Mouse (Mus musculus) lung, embryonic 14.5 days (tissue): ENCODE data around the gene Kit. TPM values are rescaled to one million over a fixed set of nuclear protein-coding genes. Genes with fewer than 3 reads are reported as not detected.

Experiments
- ATAC-seq: fragments of 200-750 bp; cut with Nextera tagmentation; 2 replicates; pipeline ENCODE4 v1.8.0; 2017; ENCODE audit warnings: mild to moderate bottlenecking, moderate TSS enrichment, moderate library complexity; ENCODE audit not compliant: insufficient read depth
- DNase-seq: peaks from one replicate; pipeline ENCODE4 v3.0.0-alpha.2; 2015
- H3K27ac ChIP-seq: fragments of 300-500 bp; sonication (generic); 2 replicates; pipeline ENCODE4 v1.5.1; 2014; ENCODE audit warnings: low read depth, mild to moderate bottlenecking, moderate library complexity
- H3K27me3 ChIP-seq: fragments of 300-500 bp; sonication (generic); 2 replicates; pipeline ENCODE4 v1.6.1; 2014; ENCODE audit warnings: low read length, control low read depth; ENCODE audit not compliant: insufficient read depth
- H3K36me3 ChIP-seq: fragments of 300-500 bp; sonication (generic); 2 replicates; pipeline ENCODE4 v1.6.1; 2014; ENCODE audit warnings: control low read depth; ENCODE audit not compliant: insufficient read depth
- H3K4me1 ChIP-seq: fragments of 300-500 bp; sonication (generic); 2 replicates; pipeline ENCODE4 v1.6.1; 2014; ENCODE audit warnings: antibody characterized with exemption, control low read depth; ENCODE audit not compliant: insufficient read depth
- H3K4me2 ChIP-seq: fragments of 300-500 bp; sonication (generic); 2 replicates; pipeline ENCODE4 v1.6.1; 2014; ENCODE audit warnings: mild to moderate bottlenecking
- H3K4me3 ChIP-seq: fragments of 300-500 bp; sonication (generic); 2 replicates; pipeline ENCODE4 v1.5.1; 2014; ENCODE audit warnings: low read depth, low read length
- H3K9ac ChIP-seq: fragments of 300-500 bp; sonication (generic); 2 replicates; pipeline ENCODE4 v1.6.1; 2014
- H3K9me3 ChIP-seq: fragments of 300-500 bp; sonication (generic); 2 replicates; pipeline ENCODE4 v1.6.1; 2016; ENCODE audit warnings: low read depth, low read length, control low read depth
- CTCF ChIP-seq: IDR thresholded peaks from 2 replicates; pipeline ENCODE4 v1.5.1; 2016; ENCODE audit warnings: antibody characterized with exemption, low read depth
- WGBS: fragments of 180-500 bp; shearing (Covaris S2); extraction: QIAGEN DNeasy Blood & Tissue Kit; methylation state at CpG from one replicate; pipeline ENCODE4 v1.1.7; 2014; 5-methylcytosine and 5-hydroxymethylcytosine counted together
- polyA plus RNA-seq: library from polyadenylated mRNA; unstranded; fragments of >200 nt; fragmentation: Nextera tagmentation; extraction: Ambion mirVana; gene quantifications from 2 replicates; pipeline ENCODE4 v1.2.1, GENCODE M21; 2014

The Kit gene
- polyA plus RNA-seq, 1 experiment from 2014 or later, result 49.0 TPM

- no peak overlapping the region for H3K27ac ChIP-seq
- ATAC-seq (no peak), DNase-seq (no peak)
- no peaks in the 10 kb centered on the region for H3K4me1 ChIP-seq
- no peak overlapping the region for H3K4me2 ChIP-seq
- TF ChIP-seq CTCF, result no peak
- no peak overlapping the region for H3K4me3 ChIP-seq
- H3K36me3 ChIP-seq, result no peaks in the 10 kb centered on the region
- 40% methylated on average over 11 of the region's 11 CpGs for WGBS
- no peak overlapping the region for H3K9ac ChIP-seq
- H3K9me3 ChIP-seq, result no peaks in the 10 kb centered on the region
- no peaks in the 10 kb centered on the region for H3K27me3 ChIP-seq
These were observed 48.3 kb downstream of the Kit start for GRCm38 (mm10) chr5:75623007-75623406.

GRCm38 (mm10) chr5:75623520-75623919, 48.8 kb downstream of the Kit start:
- no peaks in the 10 kb centered on the region for H3K9me3 ChIP-seq
- H3K27me3 ChIP-seq, result no peaks in the 10 kb centered on the region
- TF ChIP-seq CTCF, result no peak
- no peaks in the 10 kb centered on the region for H3K36me3 ChIP-seq
- ATAC-seq (no peak), DNase-seq (no peak)
- WGBS, result 79% methylated on average over 1 of the region's 1 CpGs
- no peaks in the 10 kb centered on the region for H3K4me1 ChIP-seq
- H3K4me2 ChIP-seq, result no peak overlapping the region
- no peak overlapping the region for H3K9ac ChIP-seq
- no peak overlapping the region for H3K27ac ChIP-seq
- no peak overlapping the region for H3K4me3 ChIP-seq

- Histone ChIP-seq H3K36me3 (no peaks in the 10 kb centered on the region), H3K4me1 (no peaks in the 10 kb centered on the region), H3K4me2 (no peak overlapping the region), H3K9me3 (no peaks in the 10 kb centered on the region), H3K27me3 (no peaks in the 10 kb centered on the region), H3K4me3 (no peak overlapping the region), H3K27ac (no peak overlapping the region), H3K9ac (no peak overlapping the region)
- TF ChIP-seq CTCF, result no peak
- DNase-seq, result no peak
- WGBS, result 87% methylated on average over 20 of the region's 20 CpGs
- no peak for ATAC-seq
These were observed 49.4 kb downstream of the Kit start for GRCm38 (mm10) chr5:75623993-75624706.

GRCm38 (mm10) chr5:75625059-75625458, 50.3 kb downstream of the Kit start:
- no peak for ATAC-seq
- no peak overlapping the region for H3K4me3 ChIP-seq
- H3K4me1 ChIP-seq, result no peaks in the 10 kb centered on the region
- no peaks in the 10 kb centered on the region for H3K9me3 ChIP-seq
- no peak overlapping the region for H3K9ac ChIP-seq
- no peaks in the 10 kb centered on the region for H3K36me3 ChIP-seq
- TF ChIP-seq CTCF, result no peak
- DNase-seq, result no peak
- no peaks in the 10 kb centered on the region for H3K27me3 ChIP-seq
- H3K4me2 ChIP-seq, result no peak overlapping the region
- H3K27ac ChIP-seq, result no peak overlapping the region

GRCm38 (mm10) chr5:75626284-75626683, 51.6 kb downstream of the Kit start:
- TF ChIP-seq CTCF, result no peak
- no peak overlapping the region for H3K4me3 ChIP-seq
- no peaks in the 10 kb centered on the region for H3K9me3 ChIP-seq
- no peaks in the 10 kb centered on the region for H3K27me3 ChIP-seq
- DNase-seq (no peak), ATAC-seq (no peak)
- no peak overlapping the region for H3K4me2 ChIP-seq
- H3K27ac ChIP-seq, result no peak overlapping the region
- H3K9ac ChIP-seq, result no peak overlapping the region
- WGBS, result 66% methylated on average over 8 of the region's 8 CpGs
- H3K4me1 ChIP-seq, result no peaks in the 10 kb centered on the region
- H3K36me3 ChIP-seq, result no peaks in the 10 kb centered on the region

GRCm38 (mm10) chr5:75626703-75627102, 52.0 kb downstream of the Kit start:
- no peak overlapping the region for H3K27ac ChIP-seq
- DNase-seq, result no peak
- no peaks in the 10 kb centered on the region for H3K36me3 ChIP-seq
- TF ChIP-seq CTCF, result no peak
- H3K9me3 ChIP-seq, result no peaks in the 10 kb centered on the region
- H3K4me1 ChIP-seq, result no peaks in the 10 kb centered on the region
- no peaks in the 10 kb centered on the region for H3K27me3 ChIP-seq
- H3K4me2 ChIP-seq, result no peak overlapping the region
- H3K9ac ChIP-seq, result no peak overlapping the region
- no peak overlapping the region for H3K4me3 ChIP-seq
- WGBS, result 67% methylated on average over 6 of the region's 6 CpGs
- no peak for ATAC-seq

GRCm38 (mm10) chr5:75632257-75632656, 57.5 kb downstream of the Kit start:
- ATAC-seq, result no peak
- Histone ChIP-seq H3K27ac (no peak overlapping the region), H3K36me3 (no peaks in the 10 kb centered on the region), H3K4me2 (no peak overlapping the region), H3K4me1 (no peaks in the 10 kb centered on the region), H3K9me3 (no peaks in the 10 kb centered on the region), H3K27me3 (no peaks in the 10 kb centered on the region), H3K9ac (no peak overlapping the region), H3K4me3 (no peak overlapping the region)
- TF ChIP-seq CTCF, result no peak
- DNase-seq, result no peak
- WGBS, result 67% methylated on average over 5 of the region's 5 CpGs
